Mouse (Mus musculus) left cerebral cortex, adult 9 months (tissue): Measurements from ENCODE around the gene BC107364.
"Not testable (repeated sequence)": the region's sequence is repeated elsewhere in the genome, so short reads cannot be mapped to it uniquely, and the experiment has no call there.

Experiments
- DNase-seq, 2 experiments: peaks; one replicate each; pipeline ENCODE4 v3.0.0; 2022; ENCODE audit warnings: low spot score in 2 of 2

The BC107364 gene

DNA sequence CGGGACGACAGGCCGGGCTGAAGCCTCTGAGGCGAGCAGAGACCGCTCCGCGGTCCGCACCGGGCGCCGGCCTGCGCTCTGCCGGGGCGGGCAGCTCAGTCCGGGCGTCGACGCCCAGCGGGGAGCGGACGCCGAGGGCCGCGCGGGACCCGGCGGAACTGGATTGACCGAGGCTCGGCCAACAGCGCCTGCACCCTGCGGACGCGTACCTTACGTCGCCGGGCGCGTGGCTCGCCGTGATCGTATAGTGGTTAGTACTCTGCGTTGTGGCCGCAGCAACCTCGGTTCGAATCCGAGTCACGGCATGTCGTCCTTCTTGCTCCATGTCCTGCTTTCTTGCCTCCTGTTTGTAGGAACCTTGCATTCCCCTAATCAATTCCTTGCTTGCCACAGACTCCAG, at the start of gene BC107364:
BC107364 (minus strand) TSS at position 45 of the 400 bp plus-strand sequence.
- not testable (repeated sequence) for DNase-seq

DNA sequence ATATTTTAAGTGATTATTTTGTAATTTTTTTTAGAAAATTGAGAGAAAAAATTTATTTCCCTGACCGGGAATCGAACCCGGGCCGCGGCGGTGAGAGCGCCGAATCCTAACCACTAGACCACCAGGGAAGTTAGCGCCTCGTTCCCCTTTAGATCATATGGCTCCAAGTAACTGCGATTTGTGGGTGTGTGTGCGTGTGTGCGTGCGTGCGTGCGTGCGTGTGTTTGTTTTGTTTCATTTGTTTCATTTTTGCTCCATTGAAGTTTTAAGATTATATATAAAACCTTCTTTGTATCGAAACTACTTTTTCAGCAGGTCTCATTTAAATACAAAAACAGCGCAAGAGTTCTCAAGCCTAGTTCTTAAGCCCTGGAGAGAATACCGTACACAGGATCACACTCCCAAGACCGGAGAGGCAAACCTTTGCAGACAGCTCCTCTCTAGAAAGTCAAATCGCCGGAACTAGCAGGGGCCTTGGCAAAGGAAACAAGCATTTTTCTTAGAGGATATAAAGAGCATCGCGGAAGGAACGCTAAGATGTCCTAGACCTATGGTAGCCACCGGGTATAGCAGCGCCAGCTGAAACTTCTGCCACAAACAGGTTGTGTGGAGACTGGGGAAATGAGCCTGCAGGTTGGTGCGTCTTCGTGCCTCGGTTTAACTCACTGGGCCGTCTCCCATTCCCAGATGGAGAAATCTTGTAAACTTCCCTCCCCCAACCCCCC, 49.4 kb upstream of the BC107364 start:
- DNase-seq, result peak in 1 of 2 experiments; percentile 92

DNA sequence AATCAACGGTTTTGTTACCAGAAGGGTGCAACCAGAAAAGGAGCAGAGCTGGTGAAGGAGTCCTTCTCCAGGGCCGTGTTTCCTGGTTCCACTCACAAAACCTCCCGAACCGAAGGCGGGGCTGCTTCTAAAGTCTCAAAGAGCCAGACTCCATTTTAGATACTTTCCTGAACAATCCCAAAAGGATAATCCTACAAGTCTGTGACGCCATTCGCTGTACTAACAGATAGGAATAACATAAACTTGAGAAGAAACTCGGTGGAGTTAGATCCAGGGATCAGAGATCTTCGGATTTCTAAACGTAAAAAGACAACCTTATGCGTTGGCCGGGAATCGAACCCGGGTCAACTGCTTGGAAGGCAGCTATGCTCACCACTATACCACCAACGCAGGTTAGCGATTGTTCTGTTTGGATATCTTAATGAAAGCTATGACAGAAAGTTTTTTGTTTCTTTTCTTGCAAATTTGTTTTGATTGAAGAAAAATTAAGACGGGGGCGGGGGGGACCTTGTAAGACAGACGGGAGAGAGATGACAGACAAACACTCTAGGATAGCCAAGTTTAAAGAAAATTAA, 48.7 kb upstream of the BC107364 start:
- DNase-seq, result peak; percentile 77 to 93

DNA sequence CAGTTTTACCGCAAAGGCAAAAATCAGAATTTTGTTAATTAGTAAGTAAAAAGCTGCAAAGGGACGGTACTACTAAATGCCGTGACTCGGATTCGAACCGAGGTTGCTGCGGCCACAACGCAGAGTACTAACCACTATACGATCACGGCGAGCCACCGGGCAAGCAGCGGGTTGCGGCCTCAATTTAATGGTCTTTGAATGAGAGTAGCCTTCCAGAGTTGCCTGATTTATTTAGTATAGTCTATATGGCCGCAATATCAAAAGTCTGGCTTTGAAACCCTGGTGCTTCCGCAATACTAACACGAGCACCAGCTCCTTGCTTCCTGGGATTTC, 48.1 kb upstream of the BC107364 start:
- peak; percentile 87 to 99 for DNase-seq

DNA sequence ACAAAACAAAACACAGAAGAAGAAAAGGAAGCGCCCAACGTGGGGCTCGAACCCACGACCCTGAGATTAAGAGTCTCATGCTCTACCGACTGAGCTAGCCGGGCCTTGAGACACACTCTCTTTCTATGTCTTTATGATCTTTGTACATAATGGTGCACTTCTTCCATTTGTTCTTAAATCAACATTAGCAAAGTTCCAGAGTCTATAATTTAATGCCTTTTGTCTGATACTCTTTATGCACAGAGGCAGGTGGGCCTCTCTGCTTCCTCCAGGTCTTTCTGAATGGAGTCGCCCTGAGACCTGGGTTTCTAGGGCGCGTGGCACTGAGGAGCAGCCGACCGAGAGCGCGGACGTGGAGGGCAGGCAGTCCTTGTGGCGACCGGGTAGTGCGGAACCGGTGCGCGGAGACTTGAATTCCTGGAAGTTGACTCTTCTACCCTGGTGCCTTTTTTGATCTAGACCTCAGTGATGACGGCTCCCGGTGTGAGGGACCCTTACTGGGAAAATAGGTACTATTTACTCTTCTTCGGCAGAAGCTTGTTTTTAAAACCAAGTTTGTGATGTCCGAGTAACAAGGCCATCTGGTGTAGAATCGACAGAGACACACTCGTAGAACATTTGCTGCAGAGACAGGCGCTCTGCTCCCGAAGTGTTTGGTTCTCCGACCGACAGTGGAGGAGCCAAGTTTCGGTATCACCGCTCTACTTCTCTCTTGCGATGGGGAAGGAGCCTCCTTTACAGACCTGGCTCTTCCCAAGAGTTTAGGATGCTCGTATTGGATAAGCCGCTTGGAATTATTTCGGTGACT, 47.6 kb upstream of the BC107364 start:
- peak; percentile 64 to 91 for DNase-seq

DNA sequence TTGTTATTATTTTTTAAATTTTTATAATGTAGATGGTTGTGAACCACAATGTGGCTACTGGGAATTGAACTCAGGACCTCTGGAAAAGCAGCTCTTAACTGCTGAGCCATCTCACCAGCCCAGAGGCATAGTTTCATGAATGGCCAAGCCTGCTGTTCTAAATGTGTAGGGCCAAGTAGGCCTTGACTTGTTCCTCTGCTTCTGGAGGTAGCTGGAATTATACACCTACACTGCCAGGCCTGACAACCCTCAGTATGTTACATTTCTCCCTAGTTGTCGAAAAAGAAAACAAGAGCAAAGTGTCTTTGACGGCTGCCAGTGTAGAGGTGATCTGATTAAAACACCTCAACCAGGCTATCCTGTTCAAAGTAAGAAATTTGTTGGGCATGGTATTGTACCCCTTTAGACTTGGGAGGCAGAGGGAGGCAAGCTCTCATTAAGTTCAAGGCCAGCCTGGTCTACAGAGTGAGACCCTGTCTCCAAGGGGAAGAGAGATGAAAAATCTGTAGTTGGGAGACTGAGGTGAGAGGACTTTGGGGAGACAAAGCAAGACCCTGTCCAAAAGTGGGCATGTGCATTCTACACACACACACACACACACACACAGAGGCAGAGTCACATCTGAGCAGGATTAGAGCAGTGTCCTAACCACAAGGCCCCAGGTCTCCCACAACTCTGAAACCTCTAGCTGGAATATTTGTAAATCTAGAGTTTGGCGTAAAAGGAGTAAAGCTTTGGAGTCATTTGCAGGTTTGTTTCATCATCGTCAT, 46.6 kb upstream of the BC107364 start:
- DNase-seq, result no peak

DNA sequence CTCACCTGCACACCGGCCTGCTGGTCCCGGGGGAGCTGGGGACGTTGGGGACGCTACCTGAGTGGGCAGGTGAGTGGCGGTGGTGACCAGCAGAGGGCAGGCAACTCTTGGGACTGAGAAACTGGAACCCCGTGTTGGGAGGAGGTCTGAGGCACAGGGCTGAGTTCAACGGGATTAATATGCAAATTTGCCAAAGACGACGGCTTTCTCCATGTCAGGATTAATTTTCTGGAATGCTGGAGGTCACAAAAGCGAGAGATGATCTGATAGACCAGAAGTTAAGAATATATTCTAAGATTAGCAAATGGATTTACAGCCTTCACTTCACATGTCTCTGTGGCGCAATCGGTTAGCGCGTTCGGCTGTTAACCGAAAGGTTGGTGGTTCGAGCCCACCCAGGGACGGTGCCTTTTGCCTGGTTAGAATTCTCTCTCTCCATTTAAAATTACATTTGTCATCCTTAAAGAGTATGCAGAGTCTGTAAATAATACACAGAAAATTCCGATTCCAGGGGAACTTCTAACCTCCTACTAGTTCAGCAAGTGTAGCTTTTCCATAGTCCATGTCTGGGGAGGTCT, 45.4 kb upstream of the BC107364 start:
- peak; percentile 44 to 90 for DNase-seq

DNA sequence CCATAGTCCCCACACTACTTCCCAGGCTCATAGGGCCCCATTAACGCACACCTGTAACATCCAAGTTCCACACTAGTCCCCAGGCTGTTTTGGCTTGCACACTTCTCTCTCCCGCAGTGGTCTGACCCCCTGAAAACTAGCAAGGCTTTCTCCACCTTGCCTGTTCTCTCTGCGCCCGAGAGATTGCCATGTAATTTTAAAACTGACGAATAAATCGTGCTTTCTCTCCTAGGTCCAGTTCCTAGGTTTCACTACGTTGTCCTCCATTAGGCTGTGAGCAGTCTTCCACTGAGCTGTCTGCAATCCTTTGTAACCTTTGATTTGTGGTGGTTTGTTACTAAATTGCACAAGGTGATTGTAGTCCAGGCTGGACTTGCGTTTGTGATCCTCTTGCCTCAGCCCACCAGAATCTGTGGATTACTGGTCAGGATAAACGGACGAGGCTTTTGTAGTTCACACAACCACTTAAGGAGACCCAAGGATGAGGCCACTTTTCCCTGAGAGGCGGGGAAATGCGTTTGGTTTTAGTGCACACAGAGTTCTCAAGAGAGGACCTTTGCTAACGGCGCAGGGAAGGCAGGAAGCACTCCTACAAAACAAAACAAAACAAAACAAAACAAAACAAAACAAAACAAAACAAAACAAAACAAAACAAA, 44.6 kb upstream of the BC107364 start:
- not testable (repeated sequence) for DNase-seq

DNA sequence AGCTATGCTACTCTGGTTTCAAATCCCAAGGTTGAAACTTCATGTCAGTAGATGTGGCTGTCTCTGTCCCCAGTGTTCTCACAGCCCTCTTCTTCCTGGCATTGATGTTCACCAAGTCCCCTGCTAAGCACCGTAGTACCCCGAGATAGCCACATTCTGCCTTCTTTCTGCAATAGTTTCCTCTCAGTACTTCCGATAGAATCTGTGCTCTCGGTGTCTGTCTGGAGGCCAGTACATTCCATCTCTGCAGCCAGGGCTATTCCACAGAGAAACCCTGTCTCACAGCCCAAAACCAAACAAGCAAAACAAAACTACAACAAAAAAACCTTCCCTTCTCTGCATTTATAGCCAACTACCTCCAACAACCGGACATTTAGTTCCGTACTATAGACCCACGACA, 44.1 kb upstream of the BC107364 start:
- no peak for DNase-seq

DNA sequence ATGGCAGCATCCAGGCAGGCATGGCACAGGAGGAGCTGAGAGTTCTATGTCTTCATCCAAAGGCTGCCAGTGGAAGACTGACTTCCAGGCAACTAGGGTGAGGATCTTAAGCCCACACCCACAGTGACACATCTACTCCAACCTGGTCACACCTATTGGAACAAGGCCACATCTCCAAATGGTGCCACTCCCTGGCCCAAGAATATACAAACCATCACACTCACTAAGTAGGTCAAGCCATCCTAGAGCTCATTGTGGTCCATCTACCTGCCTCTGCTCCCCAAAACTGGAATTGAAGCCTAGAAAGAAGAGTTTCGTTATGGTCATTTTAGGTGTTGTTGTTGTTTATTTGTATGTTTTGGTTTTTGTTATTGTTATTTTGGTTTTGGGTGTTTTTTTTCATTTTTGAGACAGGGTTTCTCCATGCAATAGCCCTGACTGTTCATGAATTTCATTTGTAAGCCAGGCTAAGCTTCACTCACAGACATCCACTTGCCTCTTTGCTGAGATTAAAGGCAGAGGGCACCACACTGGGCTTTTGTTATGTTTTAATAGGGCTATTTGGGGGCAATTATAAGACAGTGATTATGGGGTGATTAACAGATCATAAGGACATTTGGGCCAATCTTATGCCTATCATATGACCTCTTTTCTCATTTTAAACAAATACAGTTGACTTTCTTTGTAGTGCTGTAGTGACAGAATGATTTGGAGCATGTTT, 43.5 kb upstream of the BC107364 start:
- DNase-seq, result no peak

DNA sequence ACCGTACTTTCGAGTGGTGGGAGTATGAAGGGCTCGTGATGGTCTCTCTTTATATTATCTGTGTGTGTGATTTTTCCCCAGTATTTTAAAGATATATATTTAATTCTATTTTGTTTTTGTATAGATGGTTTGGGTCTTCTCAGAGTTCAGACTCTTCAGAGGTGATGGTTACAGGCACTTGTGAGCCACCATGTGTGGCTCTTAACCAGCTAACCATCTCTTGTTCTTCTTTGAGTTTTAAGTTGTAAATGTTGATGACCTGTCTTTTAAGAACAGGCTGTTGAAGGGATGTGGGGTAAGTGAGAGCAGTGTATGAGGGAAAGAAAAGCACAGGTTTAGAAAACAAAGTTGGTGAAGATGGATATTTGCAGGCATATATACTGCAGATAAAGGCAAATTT, 42.8 kb upstream of the BC107364 start:
- no peak for DNase-seq

DNA sequence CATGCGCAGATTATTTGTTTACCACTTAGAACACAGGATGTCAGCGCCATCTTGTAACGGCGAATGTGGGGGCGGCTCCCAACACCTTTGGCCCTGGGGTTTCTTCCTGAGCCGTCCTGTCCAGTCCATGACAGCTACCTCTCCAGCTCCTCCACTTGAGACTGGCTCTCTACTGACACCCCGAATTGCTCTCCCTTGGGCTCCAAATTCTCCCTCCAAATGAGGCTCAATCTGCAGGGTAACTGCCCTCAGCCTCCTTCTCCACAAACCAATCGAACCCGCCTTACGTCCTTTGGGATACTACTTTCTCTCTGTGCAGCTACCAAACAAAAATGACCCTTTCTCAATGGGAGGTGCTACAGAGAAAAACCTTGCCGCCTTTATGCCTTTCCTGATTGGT, 42.4 kb upstream of the BC107364 start:
- not testable (repeated sequence) for DNase-seq

DNA sequence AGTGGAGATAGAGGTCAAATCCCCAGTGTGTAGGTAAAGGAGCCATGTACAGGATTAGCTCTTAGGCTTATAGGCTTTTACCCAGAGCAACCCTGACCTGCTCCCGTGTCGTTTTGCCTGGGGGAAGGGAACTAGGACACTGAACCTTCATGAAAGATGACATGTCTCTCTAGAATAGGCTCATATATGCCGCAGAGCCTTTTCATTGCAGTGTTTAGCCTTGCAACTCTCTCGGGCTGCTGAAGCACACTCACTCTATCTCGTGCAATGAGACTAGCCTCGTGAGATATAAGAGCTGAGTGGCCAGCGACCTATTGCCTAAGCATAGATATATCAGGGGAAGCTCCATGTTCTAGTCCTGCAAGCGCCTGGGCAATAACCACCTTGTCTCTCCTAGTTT, 37.5 kb upstream of the BC107364 start:
- DNase-seq, result not testable (repeated sequence)

DNA sequence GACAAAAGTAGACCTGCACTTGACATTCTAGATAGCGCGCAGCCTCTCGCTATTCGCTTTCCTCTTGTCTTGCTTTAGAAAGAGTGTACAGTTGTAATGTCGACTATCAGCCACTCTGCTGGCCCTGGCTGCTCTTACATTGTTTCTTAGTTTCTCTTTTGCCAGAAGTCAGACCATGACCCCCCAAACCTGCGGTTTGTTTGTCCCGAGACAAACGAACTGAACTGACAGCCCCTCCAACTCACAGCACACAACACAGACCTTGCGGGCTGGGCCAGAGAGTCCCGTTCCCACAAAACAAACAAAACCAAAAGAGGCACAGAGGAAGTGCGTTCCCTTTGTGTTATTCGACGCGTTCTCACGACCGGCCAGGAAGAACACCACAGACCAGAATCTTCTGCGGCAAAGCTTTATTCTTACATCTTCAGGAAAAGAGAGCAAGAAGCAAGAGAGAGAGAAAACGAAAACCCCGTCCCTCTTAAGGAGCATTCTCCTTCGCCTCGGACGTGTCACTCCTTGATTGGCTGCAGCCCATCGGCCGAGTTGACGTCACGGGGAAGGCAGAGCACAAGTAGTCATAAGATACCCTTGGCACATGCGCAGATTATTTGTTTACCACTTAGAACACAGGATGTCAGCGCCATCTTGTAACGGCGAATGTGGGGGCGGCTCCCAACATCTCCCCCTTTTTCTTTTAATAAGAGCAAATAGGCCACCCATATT, 37.0 kb upstream of the BC107364 start:
- DNase-seq, result not testable (repeated sequence)

DNA sequence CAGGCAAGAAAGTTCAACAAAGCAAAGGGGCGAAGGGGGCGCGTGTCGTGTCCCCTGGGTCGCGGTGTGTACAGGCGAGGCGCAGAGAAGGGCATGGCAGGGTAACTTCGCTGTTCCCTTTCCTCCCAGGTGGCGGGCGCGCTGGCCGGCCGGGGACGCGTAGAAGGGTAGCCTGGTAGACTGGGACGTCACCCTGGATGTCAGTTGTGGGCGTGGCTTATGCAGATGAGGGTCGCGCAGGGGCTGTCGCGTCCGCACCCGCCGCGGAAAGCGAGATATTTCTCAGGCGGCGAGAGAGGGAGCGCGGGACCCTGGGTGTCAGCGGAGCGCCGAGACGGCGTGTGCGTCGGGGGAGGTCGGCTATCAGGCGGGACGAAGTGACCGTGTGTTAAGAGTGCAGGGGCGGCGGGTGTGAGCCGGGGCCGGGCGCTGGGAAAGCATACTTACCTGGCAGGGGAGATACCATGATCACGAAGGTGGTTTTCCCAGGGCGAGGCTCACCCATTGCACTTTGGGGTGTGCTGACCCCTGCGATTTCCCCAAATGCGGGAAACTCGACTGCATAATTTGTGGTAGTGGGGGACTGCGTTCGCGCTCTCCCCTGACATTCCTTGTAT, 36.3 kb upstream of the BC107364 start:
- DNase-seq, result not testable (repeated sequence)

DNA sequence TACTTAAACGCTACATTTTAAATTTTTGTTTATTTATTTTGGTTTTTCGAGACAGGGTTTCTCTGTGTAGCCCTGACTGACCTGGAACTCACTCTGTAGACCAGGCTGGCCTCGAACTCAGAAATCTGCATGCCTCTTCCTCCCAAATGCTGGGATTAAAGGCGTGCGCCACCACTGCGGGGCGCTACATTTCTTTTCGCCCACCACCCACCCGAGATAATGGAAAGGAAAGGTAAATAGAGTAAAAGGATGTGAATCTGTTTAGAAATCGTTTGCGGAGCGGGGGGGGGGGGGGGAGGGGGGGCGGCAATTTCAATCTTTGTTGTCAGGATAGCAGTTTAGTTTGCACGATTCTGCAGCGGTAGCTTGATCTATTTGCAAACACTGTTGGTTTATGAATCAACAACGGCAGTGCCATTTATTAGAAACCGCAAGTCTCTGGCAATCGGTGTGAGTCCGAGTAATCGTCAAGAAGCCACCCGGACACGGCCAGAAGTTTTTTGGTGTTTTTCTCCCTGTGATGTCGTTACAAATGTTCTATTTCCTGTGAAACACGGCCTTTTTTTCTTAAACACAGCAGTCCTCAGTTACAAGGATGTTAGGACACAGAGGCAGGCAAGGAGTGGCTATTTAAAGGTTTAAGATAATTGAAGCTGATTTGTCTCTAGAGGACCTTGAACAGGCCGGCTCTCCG, 35.6 kb upstream of the BC107364 start:
- DNase-seq, result no peak

DNA sequence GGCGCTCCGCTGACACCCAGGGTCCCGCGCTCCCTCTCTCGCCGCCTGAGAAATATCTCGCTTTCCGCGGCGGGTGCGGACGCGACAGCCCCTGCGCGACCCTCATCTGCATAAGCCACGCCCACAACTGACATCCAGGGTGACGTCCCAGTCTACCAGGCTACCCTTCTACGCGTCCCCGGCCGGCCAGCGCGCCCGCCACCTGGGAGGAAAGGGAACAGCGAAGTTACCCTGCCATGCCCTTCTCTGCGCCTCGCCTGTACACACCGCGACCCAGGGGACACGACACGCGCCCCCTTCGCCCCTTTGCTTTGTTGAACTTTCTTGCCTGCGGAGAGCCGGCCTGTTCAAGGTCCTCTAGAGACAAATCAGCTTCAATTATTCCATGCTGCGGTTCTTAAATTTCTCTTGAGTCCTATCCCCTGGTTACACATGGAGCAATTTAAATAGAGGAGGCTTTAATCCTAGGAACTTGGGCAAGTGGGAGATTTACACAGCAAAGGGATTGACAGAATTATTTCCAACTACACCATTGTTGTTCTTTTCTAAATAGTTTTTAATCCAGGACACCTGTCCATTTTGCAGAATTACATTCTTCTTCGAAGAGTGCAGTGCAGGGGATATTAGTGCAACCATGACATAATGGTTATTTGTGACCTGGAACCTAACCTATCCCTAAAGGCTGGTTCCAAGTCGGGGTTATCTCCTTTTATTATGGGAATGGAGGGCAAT, 34.9 kb upstream of the BC107364 start:
- not testable (repeated sequence) for DNase-seq
